Mouse (Mus musculus): Measurements from ENCODE around the gene Nlgn1. TPM values are rescaled to one million over a fixed set of nuclear protein-coding genes. Genes with fewer than 3 reads are reported as not detected.

Nlgn1 gene
- total and polyA plus RNA-seq, 3 experiments, result 0.04 TPM; not detected in 2

DNA sequence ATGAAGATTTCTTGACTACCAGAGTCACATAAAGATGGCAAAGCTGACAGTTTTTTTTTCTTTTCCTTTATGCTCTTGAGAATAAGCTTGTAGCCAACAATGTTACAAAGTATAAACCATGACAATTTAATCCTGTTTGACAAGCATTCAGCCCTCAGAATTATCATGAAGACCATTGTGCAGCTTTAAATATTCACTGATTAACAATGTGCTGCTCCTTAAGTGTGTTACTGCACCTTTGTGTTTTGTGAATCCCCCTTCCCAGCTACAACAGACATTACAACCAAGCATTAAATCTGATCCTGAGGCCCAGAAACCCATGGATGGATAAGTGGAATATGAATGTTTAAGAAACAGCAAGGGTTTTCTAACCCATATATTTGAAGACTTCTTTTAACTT lies 434.8 kb downstream of the Nlgn1 start:
- H3K9ac ChIP-seq (ENCODE audit: low read depth, low read length), result no peak overlapping the region
- DNase-seq, result no peak
- no peak for TF ChIP-seq POLR2A (IDR thresholded peaks at IDR 0.05; ENCODE audit: insufficient read depth, low read depth, low read length)
- no peak for TF ChIP-seq CTCF (IDR thresholded peaks at IDR 0.05)
- no peak for TF ChIP-seq EP300 (IDR thresholded peaks at IDR 0.05; ENCODE audit: insufficient read depth, low read depth, low read length)
- no peaks in the 10 kb centered on the region for H3K4me1 ChIP-seq (ENCODE audit: control insufficient read depth, insufficient read depth, low read length)
- intact Hi-C loops (cut with DNase I), result no loop called here
- H3K27ac ChIP-seq, result no peak overlapping the region
- no peak overlapping the region for H3K4me3 ChIP-seq
- no peaks in the 10 kb centered on the region for H3K79me2 ChIP-seq (replicated peaks; ENCODE audit: control insufficient read depth, insufficient read depth, low read length)
- no peaks in the 10 kb centered on the region for H3K27me3 ChIP-seq (ENCODE audit: control insufficient read depth, insufficient read depth, low read length)
- no peaks in the 10 kb centered on the region for H3K36me3 ChIP-seq (ENCODE audit: control insufficient read depth, insufficient read depth, low read length)

DNA sequence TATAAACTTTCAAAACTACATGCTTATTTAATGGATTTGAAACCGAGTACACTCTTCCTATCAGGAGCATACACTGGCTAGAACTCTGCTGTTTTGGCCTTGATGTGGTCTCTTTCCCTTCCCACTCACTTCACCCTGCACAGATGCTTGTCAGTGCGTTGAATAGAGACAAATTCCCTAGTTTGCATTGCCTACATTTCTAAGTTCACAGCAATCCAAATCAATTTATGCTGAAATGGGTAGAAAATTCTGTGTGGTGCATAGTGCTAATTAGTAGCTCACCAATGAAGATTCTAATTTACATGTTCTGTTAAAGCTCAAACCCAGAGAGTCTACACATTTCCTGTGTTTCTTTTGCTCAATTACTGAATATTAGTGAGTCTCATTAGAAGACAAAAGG lies 447.5 kb downstream of the Nlgn1 start:
- intact Hi-C loops (cut with DNase I), result no loop called here
- 48% methylated on average over 2 of the region's 2 CpGs for WGBS

DNA sequence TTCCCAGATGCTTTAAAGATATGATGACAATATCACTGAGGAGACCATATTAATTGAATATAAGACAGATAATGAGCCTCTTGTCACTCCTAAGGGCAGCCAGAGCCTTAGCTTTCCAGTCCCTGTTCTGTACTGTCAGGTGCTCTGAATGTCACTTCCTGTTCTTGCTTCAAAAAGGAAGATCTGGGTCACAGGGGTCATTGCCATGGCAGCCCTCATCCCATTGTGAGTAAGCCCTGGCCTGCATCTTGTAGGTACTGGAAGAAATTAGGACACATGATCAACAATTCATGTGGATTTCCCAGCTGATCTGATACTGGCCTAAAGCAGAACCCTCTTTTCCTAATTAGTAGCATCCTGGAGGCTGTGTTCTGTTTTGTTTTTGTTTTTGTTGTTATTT lies 463.1 kb downstream of the Nlgn1 start:
- no peaks in the 10 kb centered on the region for H3K36me3 ChIP-seq (ENCODE audit: control insufficient read depth, insufficient read depth, low read length)
- H3K27me3 ChIP-seq (ENCODE audit: control insufficient read depth, insufficient read depth, low read length), result no peaks in the 10 kb centered on the region
- intact Hi-C loops (cut with DNase I), result no loop called here
- no peak for DNase-seq
- no peak overlapping the region for H3K27ac ChIP-seq
- H3K9ac ChIP-seq (ENCODE audit: low read depth, low read length), result no peak overlapping the region
- TF ChIP-seq POLR2A (IDR thresholded peaks at IDR 0.05; ENCODE audit: insufficient read depth, low read depth, low read length) (no peak), CTCF (IDR thresholded peaks at IDR 0.05) (no peak), EP300 (IDR thresholded peaks at IDR 0.05; ENCODE audit: insufficient read depth, low read depth, low read length) (no peak)
- no peak overlapping the region for H3K4me3 ChIP-seq
- no peaks in the 10 kb centered on the region for H3K4me1 ChIP-seq (ENCODE audit: control insufficient read depth, insufficient read depth, low read length)
- H3K79me2 ChIP-seq (replicated peaks; ENCODE audit: control insufficient read depth, insufficient read depth, low read length), result no peaks in the 10 kb centered on the region

More for the DNA sequence above, 447.5 kb downstream of the Nlgn1 start:
- DNase-seq, result no peak
- TF ChIP-seq EP300 (IDR thresholded peaks at IDR 0.05; ENCODE audit: insufficient read depth, low read depth, low read length), result no peak
- no peak for TF ChIP-seq POLR2A (IDR thresholded peaks at IDR 0.05; ENCODE audit: insufficient read depth, low read depth, low read length)
- no peak for TF ChIP-seq CTCF (IDR thresholded peaks at IDR 0.05)
- H3K9ac ChIP-seq (ENCODE audit: low read depth, low read length), result no peak overlapping the region
- H3K27ac ChIP-seq, result no peak overlapping the region
- H3K36me3 ChIP-seq (ENCODE audit: control insufficient read depth, insufficient read depth, low read length), result no peaks in the 10 kb centered on the region
- no peaks in the 10 kb centered on the region for H3K79me2 ChIP-seq (replicated peaks; ENCODE audit: control insufficient read depth, insufficient read depth, low read length)
- H3K4me3 ChIP-seq, result no peak overlapping the region
- no peaks in the 10 kb centered on the region for H3K4me1 ChIP-seq (ENCODE audit: control insufficient read depth, insufficient read depth, low read length)
- no peaks in the 10 kb centered on the region for H3K27me3 ChIP-seq (ENCODE audit: control insufficient read depth, insufficient read depth, low read length)

DNA sequence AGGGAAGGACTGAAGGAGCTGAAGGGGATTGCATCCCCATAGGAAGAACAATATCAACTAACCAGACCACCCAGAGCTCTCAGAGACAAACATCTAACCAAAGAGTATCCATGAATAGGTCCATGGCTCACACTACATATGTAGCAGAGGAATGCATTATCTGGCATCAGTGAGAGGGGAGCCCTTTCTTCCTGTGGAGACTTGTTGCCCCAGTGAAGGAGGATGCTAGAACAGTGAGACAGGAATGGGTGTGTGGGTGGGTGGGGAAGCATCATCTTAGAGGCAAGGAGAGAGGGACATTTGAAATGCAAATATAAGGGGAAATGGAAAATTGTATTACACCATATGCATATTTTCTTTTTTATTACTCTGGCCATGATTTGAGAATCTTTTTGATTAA lies 473.9 kb downstream of the Nlgn1 start:
- Histone ChIP-seq H3K4me1 (ENCODE audit: control insufficient read depth, insufficient read depth, low read length) (no peaks in the 10 kb centered on the region), H3K27me3 (ENCODE audit: control insufficient read depth, insufficient read depth, low read length) (no peaks in the 10 kb centered on the region), H3K36me3 (ENCODE audit: control insufficient read depth, insufficient read depth, low read length) (no peaks in the 10 kb centered on the region), H3K4me3 (no peak overlapping the region), H3K9ac (ENCODE audit: low read depth, low read length) (no peak overlapping the region), H3K79me2 (replicated peaks; ENCODE audit: control insufficient read depth, insufficient read depth, low read length) (no peaks in the 10 kb centered on the region), H3K27ac (no peak overlapping the region)
- TF ChIP-seq POLR2A (IDR thresholded peaks at IDR 0.05; ENCODE audit: insufficient read depth, low read depth, low read length) (no peak), CTCF (IDR thresholded peaks at IDR 0.05) (no peak), EP300 (IDR thresholded peaks at IDR 0.05; ENCODE audit: insufficient read depth, low read depth, low read length) (no peak)
- intact Hi-C loops (cut with DNase I), result no loop called here
- DNase-seq, result no peak

DNA sequence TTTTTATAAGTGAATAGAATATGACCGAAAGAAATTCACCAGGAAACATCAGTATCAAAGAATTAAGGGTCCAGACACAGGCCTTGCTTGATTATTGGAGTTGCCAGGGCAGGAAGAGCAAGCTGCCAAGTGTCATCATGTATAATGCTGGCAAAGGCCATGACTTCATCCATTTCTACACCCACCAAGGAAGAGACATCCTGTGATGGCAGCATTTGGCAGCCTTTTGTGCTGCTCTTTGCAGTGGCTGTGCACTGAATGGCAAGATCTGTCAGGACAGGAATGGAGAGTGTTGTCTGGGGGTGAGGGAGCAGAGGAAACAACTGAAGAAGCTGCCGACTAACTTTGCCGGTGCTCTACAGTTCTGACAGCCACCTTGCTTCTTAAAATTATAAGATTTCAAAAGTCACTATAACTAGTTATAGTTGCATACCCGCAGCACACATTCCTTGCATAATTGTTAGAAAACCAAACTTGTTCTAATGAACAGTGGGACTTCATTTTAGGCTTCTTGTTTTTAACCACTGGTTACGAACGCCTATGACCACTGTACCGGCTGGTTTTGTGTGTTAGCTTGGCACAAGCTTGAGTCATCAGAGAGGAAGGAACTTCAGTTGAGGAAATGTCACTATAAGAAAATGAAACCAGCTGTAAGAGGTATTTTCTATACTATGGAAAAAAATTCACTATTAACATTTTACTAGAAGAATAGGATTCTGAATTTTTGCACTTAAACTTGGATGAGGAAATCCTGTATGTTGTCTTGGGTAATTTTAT lies 487.4 kb downstream of the Nlgn1 start:
- Histone ChIP-seq H3K79me2 (replicated peaks; ENCODE audit: control insufficient read depth, insufficient read depth, low read length) (no peaks in the 10 kb centered on the region), H3K9ac (ENCODE audit: low read depth, low read length) (no peak overlapping the region), H3K36me3 (ENCODE audit: control insufficient read depth, insufficient read depth, low read length) (no peaks in the 10 kb centered on the region), H3K4me1 (ENCODE audit: control insufficient read depth, insufficient read depth, low read length) (no peaks in the 10 kb centered on the region), H3K27me3 (ENCODE audit: control insufficient read depth, insufficient read depth, low read length) (no peaks in the 10 kb centered on the region), H3K4me3 (no peak overlapping the region), H3K27ac (no peak overlapping the region)
- WGBS, result 66% methylated on average over 7 of the region's 7 CpGs
- DNase-seq, result no peak
- TF ChIP-seq POLR2A (IDR thresholded peaks at IDR 0.05; ENCODE audit: insufficient read depth, low read depth, low read length), result no peak
- no peak for TF ChIP-seq CTCF (IDR thresholded peaks at IDR 0.05)
- no peak for TF ChIP-seq EP300 (IDR thresholded peaks at IDR 0.05; ENCODE audit: insufficient read depth, low read depth, low read length)
- intact Hi-C loops (cut with DNase I), result no loop called here

DNA sequence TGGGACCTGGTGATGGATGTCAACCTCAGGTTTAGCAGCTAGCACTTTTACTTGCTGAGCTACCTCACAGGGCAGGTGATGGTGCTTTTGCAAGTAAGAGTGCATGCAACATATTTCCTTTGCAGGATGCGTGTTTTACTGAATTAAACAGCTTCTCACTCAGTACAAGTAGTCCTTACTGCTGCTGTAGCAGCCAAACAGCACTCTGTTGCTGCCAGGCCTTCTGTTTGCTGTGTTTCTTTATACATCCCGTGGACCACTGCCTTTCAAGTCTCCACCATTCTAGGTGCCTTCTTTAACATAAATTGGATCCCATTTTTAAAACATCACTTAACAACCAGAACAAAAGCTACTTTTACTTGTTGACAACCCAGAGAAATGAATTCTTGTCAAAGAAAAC lies 502.0 kb downstream of the Nlgn1 start:
- intact Hi-C loops (cut with DNase I), result no loop called here
- no peak overlapping the region for H3K4me3 ChIP-seq
- no peaks in the 10 kb centered on the region for H3K27me3 ChIP-seq (ENCODE audit: control insufficient read depth, insufficient read depth, low read length)
- H3K36me3 ChIP-seq (ENCODE audit: control insufficient read depth, insufficient read depth, low read length), result no peaks in the 10 kb centered on the region
- no peak overlapping the region for H3K27ac ChIP-seq
- 56% methylated on average over 2 of the region's 2 CpGs for WGBS
- TF ChIP-seq CTCF (IDR thresholded peaks at IDR 0.05) (no peak), POLR2A (IDR thresholded peaks at IDR 0.05; ENCODE audit: insufficient read depth, low read depth, low read length) (no peak), EP300 (IDR thresholded peaks at IDR 0.05; ENCODE audit: insufficient read depth, low read depth, low read length) (no peak)
- H3K4me1 ChIP-seq (ENCODE audit: control insufficient read depth, insufficient read depth, low read length), result no peaks in the 10 kb centered on the region
- no peaks in the 10 kb centered on the region for H3K79me2 ChIP-seq (replicated peaks; ENCODE audit: control insufficient read depth, insufficient read depth, low read length)
- no peak overlapping the region for H3K9ac ChIP-seq (ENCODE audit: low read depth, low read length)
- DNase-seq, result no peak
